Mouse (Mus musculus) neural tube, embryonic 13.5 days (tissue): ENCODE measurements at regions not wholly inside any gene's neighbourhood (a gene's known extent, or its start where the extent isn't known, plus 50 kb on each side); places are given as distances from the start of the nearest gene placed in this dataset.
A peak's percentile ranks its signal among the peaks of the same experiment; 100 is the strongest.

Experiments
- ATAC-seq: fragments of 200-750 bp; cut with Nextera tagmentation; 2 replicates; pipeline ENCODE4 v1.8.0; 2017; ENCODE audit warnings: low read depth, mild to moderate bottlenecking, moderate TSS enrichment, moderate library complexity
- H3K27ac ChIP-seq: fragments of 300-500 bp; sonication (generic); replicated peaks from 2 replicates; pipeline ENCODE4 v1.5.1; 2015; ENCODE audit warnings: moderate library complexity, mild to moderate bottlenecking, inconsistent platforms
- H3K27me3 ChIP-seq: fragments of 300-500 bp; sonication (generic); 2 replicates; pipeline ENCODE4 v1.6.1; 2015; ENCODE audit warnings: mild to moderate bottlenecking, inconsistent platforms
- H3K36me3 ChIP-seq: fragments of 300-500 bp; sonication (generic); 2 replicates; pipeline ENCODE4 v1.6.1; 2015; ENCODE audit warnings: mild to moderate bottlenecking, inconsistent platforms
- H3K4me1 ChIP-seq: fragments of 300-500 bp; sonication (generic); replicated peaks from 2 replicates; pipeline ENCODE4 v1.6.1; 2015; ENCODE audit warnings: inconsistent platforms
- H3K4me2 ChIP-seq: fragments of 300-500 bp; sonication (generic); 2 replicates; pipeline ENCODE4 v1.6.1; 2015; ENCODE audit warnings: inconsistent platforms, mild to moderate bottlenecking, moderate library complexity
- H3K4me3 ChIP-seq: fragments of 300-500 bp; sonication (generic); 2 replicates; pipeline ENCODE4 v1.5.1; 2015; ENCODE audit warnings: mild to moderate bottlenecking, inconsistent platforms
- H3K9ac ChIP-seq: fragments of 300-500 bp; sonication (generic); 2 replicates; pipeline ENCODE4 v1.6.1; 2015; ENCODE audit warnings: moderate library complexity, mild to moderate bottlenecking, inconsistent platforms
- H3K9me3 ChIP-seq: fragments of 300-500 bp; sonication (generic); 2 replicates; pipeline ENCODE4 v1.6.1; 2016; ENCODE audit warnings: inconsistent platforms
- WGBS: fragments of 180-500 bp; shearing (Covaris S2); methylation state at CpG from one replicate; pipeline ENCODE4 v1.1.7; 2015; 5-methylcytosine and 5-hydroxymethylcytosine counted together

- no peaks in the 10 kb centered on the region for H3K36me3 ChIP-seq
- H3K9ac ChIP-seq = no peak overlapping the region
- H3K27ac ChIP-seq = no peak overlapping the region; the same call in 1 of the 2 replicates
- WGBS = 44% methylated on average over 5 of the region's 5 CpGs
- no peak overlapping the region for H3K4me2 ChIP-seq
- no peaks in the 10 kb centered on the region; the same call in 1 of the 2 replicates for H3K4me1 ChIP-seq
- H3K4me3 ChIP-seq = no peak overlapping the region
- ATAC-seq = peak; percentile 72
- no peaks in the 10 kb centered on the region for H3K9me3 ChIP-seq
- H3K27me3 ChIP-seq = no peaks in the 10 kb centered on the region
These were observed 712.1 kb downstream of the Tlr4 start for GRCm38 (mm10) chr4:67539466-67539865.

DNA sequence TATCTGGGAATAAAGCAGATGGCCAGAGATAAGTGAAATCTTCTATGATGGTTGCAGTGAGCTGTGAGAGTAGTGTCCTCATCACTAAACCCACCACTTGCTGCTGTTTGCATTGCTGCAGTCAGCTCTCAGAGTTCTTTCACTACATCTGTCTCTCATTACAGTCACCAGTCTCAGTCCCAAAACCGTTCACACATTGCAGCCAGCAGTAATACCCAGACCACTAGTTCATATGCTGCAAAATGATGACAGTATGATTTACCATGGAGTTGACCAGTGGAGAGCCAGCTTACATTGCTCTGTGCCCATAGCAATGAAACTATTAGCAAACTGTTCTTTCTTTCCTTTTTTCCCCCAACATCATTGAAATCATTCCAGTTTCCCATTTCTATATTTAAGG, 718.6 kb downstream of the Tlr4 start:
- no peak for ATAC-seq
- no peak overlapping the region for H3K4me3 ChIP-seq
- no peak overlapping the region for H3K27ac ChIP-seq
- WGBS = 72% methylated on average over 1 of the region's 1 CpGs
- H3K4me2 ChIP-seq = no peak overlapping the region
- H3K36me3 ChIP-seq = no peaks in the 10 kb centered on the region
- H3K9ac ChIP-seq = no peak overlapping the region
- H3K4me1 ChIP-seq = no peaks in the 10 kb centered on the region
- H3K9me3 ChIP-seq = no peaks in the 10 kb centered on the region
- H3K27me3 ChIP-seq = no peaks in the 10 kb centered on the region

DNA sequence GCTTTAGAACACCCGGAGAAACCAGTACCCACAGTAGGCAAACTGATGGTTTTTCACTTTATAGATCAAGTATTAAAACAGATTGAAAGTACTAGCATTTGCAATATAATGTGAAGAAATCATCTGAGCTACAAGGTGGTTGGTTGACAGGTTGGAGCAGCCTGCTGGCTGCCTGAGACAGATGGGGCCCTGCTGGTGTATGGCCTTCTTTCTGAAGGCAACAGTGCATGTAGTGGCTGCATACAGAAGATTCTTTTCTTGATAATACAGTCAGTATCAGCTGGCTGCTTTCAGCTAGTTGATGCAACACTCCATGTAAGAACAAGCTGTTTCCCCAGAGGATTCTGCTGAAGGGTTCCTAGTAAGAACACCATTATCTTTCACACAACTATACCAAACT, 720.6 kb downstream of the Tlr4 start:
- Histone ChIP-seq H3K9me3 (no peaks in the 10 kb centered on the region), H3K36me3 (no peaks in the 10 kb centered on the region), H3K4me1 (no peaks in the 10 kb centered on the region), H3K27ac (no peak overlapping the region), H3K9ac (no peak overlapping the region), H3K4me3 (no peak overlapping the region), H3K27me3 (no peaks in the 10 kb centered on the region), H3K4me2 (no peak overlapping the region)
- 100% methylated on average over 1 of the region's 1 CpGs for WGBS
- no peak for ATAC-seq

GRCm38 (mm10) chr4:67553511-67553910, 726.1 kb downstream of the Tlr4 start:
- no peaks in the 10 kb centered on the region for H3K4me1 ChIP-seq
- H3K36me3 ChIP-seq = no peaks in the 10 kb centered on the region
- no peak overlapping the region for H3K9ac ChIP-seq
- H3K27ac ChIP-seq = no peak overlapping the region
- no peaks in the 10 kb centered on the region for H3K9me3 ChIP-seq
- no peaks in the 10 kb centered on the region for H3K27me3 ChIP-seq
- 78% methylated on average over 3 of the region's 3 CpGs for WGBS
- ATAC-seq = no peak
- no peak overlapping the region for H3K4me2 ChIP-seq
- H3K4me3 ChIP-seq = no peak overlapping the region

GRCm38 (mm10) chr4:67574816-67575215, 747.4 kb downstream of the Tlr4 start:
- WGBS = 66% methylated on average over 3 of the region's 3 CpGs
- no peak for ATAC-seq
- Histone ChIP-seq H3K27ac (no peak overlapping the region), H3K4me3 (no peak overlapping the region), H3K9me3 (no peaks in the 10 kb centered on the region), H3K36me3 (no peaks in the 10 kb centered on the region), H3K9ac (no peak overlapping the region), H3K27me3 (no peaks in the 10 kb centered on the region), H3K4me2 (no peak overlapping the region), H3K4me1 (no peaks in the 10 kb centered on the region)

DNA sequence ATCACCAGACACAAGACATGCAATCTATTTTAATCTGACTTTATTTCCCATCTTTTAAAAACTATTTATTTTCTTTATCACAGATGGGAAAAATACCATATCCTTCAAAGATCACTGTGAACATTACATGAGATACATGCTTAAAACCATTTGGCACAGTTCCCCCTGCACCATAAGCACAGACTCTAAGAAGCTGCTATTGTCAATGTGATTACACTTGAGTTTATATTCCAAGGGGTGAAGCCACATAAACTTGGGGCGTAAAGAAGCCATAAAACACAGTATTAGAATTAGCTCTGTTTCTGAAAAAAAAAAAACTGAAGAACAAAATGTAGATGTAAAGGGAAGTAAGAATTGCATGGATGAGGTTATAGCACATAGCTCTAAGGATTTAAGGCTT, 762.1 kb downstream of the Tlr4 start:
- H3K4me1 ChIP-seq = peaks cover 9% of the 10 kb centered on the region
- 47% methylated on average over 1 of the region's 1 CpGs for WGBS
- no peak overlapping the region for H3K9ac ChIP-seq
- no peak for ATAC-seq
- H3K27me3 ChIP-seq = no peaks in the 10 kb centered on the region
- H3K27ac ChIP-seq = no peak overlapping the region
- H3K9me3 ChIP-seq = no peaks in the 10 kb centered on the region
- H3K36me3 ChIP-seq = no peaks in the 10 kb centered on the region
- H3K4me3 ChIP-seq = no peak overlapping the region
- no peak overlapping the region for H3K4me2 ChIP-seq

DNA sequence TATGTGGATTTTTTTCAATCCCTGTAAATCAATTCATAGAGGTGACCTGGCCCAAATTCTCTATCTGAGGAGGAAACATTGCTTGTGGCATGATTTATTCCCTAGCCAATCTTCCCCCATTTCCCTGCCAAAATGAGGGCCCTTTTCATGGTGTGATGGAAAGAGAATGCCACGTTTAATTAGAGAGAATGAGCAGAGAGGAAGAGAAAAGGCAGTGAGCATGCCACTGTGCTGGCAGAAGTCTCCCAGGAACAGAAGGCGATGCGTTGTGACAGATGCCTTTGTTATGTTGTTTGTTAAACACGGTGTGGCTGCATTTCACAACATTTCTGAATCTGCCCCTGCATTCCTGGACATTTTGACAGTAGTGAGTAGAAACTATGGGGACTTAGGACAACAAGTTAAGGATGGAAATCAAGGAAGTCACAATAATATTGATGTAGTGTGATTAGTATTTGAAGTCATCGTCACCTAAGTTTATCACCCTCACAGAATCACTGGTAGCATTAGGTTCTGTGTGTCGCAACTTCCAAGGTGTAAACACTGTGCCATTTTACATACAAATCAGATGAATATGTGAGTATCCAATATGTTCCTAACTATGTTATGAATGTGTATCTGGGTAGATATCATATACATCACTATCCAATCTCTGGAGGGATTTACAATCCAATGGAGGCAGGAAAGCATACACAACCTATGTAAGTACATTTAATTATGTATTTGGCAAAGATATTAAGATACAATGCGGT, 762.8 kb downstream of the Tlr4 start:
- WGBS = 46% methylated on average over 7 of the region's 7 CpGs
- peak; percentile 43; the same call in 1 of the 2 replicates for ATAC-seq
- H3K27ac ChIP-seq = peak overlapping the region; percentile 56; the same call in 1 of the 2 replicates

DNA sequence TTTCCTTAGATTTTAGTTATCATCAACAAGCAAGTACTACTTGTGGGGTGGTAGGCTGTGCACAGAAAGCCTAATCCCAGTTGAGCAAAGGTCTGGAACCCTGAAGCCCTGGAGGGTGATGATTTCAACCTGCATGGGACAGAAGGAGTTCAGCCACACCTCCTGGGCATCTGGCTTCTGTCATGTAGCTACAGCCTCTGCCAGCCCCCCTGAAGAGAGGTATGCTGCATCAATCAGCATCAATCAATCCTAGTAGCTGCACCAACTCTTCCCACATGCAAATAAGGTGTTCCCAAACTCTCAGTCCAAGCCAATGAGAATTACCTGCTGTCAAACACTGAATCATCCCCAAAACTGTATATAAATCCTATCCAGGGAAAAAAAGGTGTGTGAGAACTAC, 779.8 kb downstream of the Tlr4 start:
- no peaks in the 10 kb centered on the region for H3K27me3 ChIP-seq
- no peaks in the 10 kb centered on the region for H3K4me1 ChIP-seq

More for the DNA sequence above, 762.8 kb downstream of the Tlr4 start:
- H3K36me3 ChIP-seq = no peaks in the 10 kb centered on the region
- no peak overlapping the region for H3K4me2 ChIP-seq
- no peak overlapping the region for H3K4me3 ChIP-seq
- no peak overlapping the region for H3K9ac ChIP-seq
- no peaks in the 10 kb centered on the region for H3K27me3 ChIP-seq
- H3K4me1 ChIP-seq = peaks cover 9% of the 10 kb centered on the region
- H3K9me3 ChIP-seq = no peaks in the 10 kb centered on the region

DNA sequence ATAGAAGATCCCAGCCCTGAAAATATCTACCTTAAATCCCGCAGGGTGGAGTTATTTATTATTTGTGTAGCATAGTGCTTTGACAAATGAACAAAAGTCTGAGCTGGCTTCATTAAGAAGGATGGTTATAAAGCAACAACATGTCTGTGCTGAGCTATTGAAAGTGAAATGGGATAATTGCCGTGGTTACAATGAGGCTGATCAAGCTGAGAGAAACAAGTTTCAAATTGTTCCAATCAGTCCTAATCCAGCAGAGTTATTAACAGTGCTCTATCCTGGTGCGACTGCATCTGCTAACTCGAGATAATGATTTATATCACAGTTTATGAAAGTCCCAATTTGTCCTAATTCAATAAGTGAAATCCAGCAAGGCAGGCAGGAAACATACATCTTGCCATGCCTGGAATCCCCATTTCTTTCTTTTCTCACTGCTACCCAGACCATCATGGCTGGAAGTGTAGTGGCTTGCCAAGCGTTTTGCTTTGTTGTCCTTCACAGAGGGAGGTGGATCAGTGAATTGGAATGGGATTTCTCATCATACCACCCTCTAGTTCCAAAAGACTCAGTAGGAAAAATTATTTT, 787.2 kb downstream of the Tlr4 start:
- no peaks in the 10 kb centered on the region for H3K9me3 ChIP-seq
- ATAC-seq = no peak

More for the DNA sequence above, 779.8 kb downstream of the Tlr4 start:
- Histone ChIP-seq H3K27ac (no peak overlapping the region), H3K4me3 (no peak overlapping the region), H3K4me2 (no peak overlapping the region), H3K9me3 (no peaks in the 10 kb centered on the region), H3K36me3 (no peaks in the 10 kb centered on the region), H3K9ac (no peak overlapping the region)
- ATAC-seq = no peak

GRCm38 (mm10) chr4:67626641-67627040, 799.3 kb downstream of the Tlr4 start:
- Histone ChIP-seq H3K9ac (no peak overlapping the region), H3K4me1 (no peaks in the 10 kb centered on the region), H3K27me3 (no peaks in the 10 kb centered on the region), H3K9me3 (no peaks in the 10 kb centered on the region), H3K36me3 (no peaks in the 10 kb centered on the region), H3K27ac (no peak overlapping the region), H3K4me2 (no peak overlapping the region), H3K4me3 (no peak overlapping the region)
- ATAC-seq = no peak

More for the DNA sequence above, 787.2 kb downstream of the Tlr4 start:
- no peaks in the 10 kb centered on the region for H3K4me1 ChIP-seq
- 42% methylated on average over 5 of the region's 5 CpGs for WGBS
- H3K9ac ChIP-seq = no peak overlapping the region
- no peak overlapping the region for H3K4me3 ChIP-seq
- H3K27ac ChIP-seq = no peak overlapping the region
- H3K27me3 ChIP-seq = no peaks in the 10 kb centered on the region
- H3K36me3 ChIP-seq = no peaks in the 10 kb centered on the region
- H3K4me2 ChIP-seq = no peak overlapping the region

DNA sequence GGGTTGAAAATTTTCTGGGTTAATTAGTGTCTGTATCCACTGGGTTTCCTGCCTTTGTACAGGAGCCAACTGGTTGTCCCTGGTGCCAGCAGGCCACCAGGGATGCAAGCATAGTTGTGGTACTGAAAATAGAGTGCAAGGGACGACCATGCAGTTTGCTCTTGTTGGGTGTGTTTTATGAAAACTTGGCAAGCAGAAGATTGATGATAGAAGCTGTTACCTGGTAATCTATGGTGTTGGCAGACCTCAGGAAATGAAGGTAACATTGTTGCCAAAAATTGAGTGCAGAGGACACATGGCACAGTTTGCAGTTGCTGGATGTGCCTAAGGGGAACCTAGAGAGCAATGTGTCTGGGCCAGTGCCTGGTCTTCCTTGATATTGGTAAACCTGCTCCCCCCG, 818.7 kb downstream of the Tlr4 start:
- no peak overlapping the region for H3K9ac ChIP-seq
- ATAC-seq = no peak
- WGBS = 64% methylated on average over 2 of the region's 2 CpGs

GRCm38 (mm10) chr4:67662122-67662521, 834.7 kb downstream of the Tlr4 start:
- Histone ChIP-seq H3K36me3 (no peaks in the 10 kb centered on the region), H3K9ac (no peak overlapping the region), H3K4me2 (no peak overlapping the region), H3K4me3 (no peak overlapping the region), H3K9me3 (no peaks in the 10 kb centered on the region), H3K27ac (no peak overlapping the region), H3K4me1 (no peaks in the 10 kb centered on the region), H3K27me3 (no peaks in the 10 kb centered on the region)
- 39% methylated on average over 3 of the region's 3 CpGs for WGBS
- no peak for ATAC-seq

More for the DNA sequence above, 818.7 kb downstream of the Tlr4 start:
- H3K9me3 ChIP-seq = no peaks in the 10 kb centered on the region
- H3K27me3 ChIP-seq = no peaks in the 10 kb centered on the region
- no peak overlapping the region for H3K27ac ChIP-seq
- H3K4me1 ChIP-seq = no peaks in the 10 kb centered on the region
- no peak overlapping the region for H3K4me3 ChIP-seq
- no peaks in the 10 kb centered on the region for H3K36me3 ChIP-seq
- no peak overlapping the region for H3K4me2 ChIP-seq

DNA sequence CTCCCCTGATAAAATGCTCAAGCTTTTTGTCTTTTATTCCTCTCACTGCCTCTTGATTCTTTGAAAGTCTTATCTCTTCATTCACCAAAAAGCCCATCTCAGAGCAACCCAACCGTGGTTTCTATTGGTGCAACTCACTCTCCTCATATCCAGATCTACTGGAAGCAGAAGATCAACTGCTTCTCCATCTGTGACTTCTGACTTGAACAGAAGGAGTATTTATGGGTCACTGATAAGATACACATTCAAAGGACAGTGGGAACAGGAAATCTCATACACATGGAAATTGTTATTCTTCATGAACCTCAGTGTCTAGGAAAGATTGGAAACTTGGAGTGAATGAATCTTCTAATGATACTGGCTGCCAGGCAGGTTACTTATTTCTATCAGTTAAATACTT, 846.6 kb downstream of the Tlr4 start:
- Histone ChIP-seq H3K36me3 (no peaks in the 10 kb centered on the region), H3K9me3 (no peaks in the 10 kb centered on the region), H3K27ac (no peak overlapping the region), H3K27me3 (no peaks in the 10 kb centered on the region), H3K4me3 (no peak overlapping the region), H3K9ac (no peak overlapping the region), H3K4me1 (no peaks in the 10 kb centered on the region), H3K4me2 (no peak overlapping the region)
- WGBS = 73% methylated on average over 1 of the region's 1 CpGs
- no peak for ATAC-seq
